In the genomic region with DNA sequence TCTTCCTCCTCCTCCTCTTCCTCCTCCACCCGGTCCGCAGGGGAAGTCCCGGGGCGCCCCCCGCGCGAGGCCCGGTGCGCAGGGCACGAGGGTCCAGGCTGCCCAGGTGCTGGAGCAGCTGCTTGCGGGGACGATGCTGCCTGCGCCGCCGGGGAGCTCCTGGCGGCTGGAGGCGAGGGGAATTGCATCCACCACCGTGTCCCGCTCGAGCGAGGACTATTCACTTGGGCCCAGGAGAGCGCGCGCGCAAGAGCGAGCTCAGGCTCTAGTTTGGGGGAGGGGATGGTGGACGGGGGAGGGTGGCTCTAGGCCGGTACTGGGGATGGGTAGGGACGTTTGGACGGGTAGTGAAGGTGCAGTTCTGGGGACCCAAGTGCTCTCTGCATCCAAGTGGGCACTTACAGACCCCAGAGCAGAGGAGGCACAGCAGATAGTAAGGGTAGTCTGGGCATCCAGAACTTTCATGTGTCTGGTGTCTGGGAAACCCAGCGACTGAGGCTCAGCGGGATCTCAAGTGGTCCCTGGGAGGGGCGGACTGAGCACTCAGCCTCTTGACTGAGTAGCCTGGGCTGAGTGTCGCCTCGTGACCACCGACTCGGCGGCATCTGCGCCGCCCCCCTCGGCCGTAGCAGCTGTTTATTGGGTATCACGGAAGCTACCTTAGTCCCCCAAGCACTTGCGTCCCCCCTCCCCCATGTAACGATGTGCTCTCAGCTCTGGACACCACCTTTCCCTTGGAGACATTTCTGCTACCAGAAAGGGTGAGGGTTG, we compare ENCODE assay signal across 8 mouse cellular contexts. TPM values are rescaled to one million over a fixed set of nuclear protein-coding genes. Genes with fewer than 3 reads are reported as not detected.
A peak's percentile ranks its signal among the peaks of the same experiment; 100 is the strongest.
DNase-seq lines count a peak whose midpoint lies in the region; ATAC-seq and TF ChIP-seq lines count a peak whose summit lies in the region.

A gene (minus strand): TSS at position 471 of the 771 bp plus-strand sequence.

- DNase-seq in cerebellum, adult 11 months, result peak; percentile 1
- no peak for DNase-seq in cerebellum, adult 8-10 months
- peak; percentile 54 for DNase-seq in R1 (ENCODE audit: low read depth, low spot score)
- DNase-seq in forebrain, embryonic 14.5 days (ENCODE audit: low spot score), result peak; percentile 69
- DNase-seq in layer of hippocampus, postnatal 25 days (ENCODE audit: extremely low spot score in 1 of 2, low spot score in 1 of 2), result peak; percentile 42 to 62
- peak; percentile 65 for DNase-seq in midbrain, postnatal 0 days (ENCODE audit: low spot score)
- DNase-seq in adrenal gland, adult 2 months, result no peak

- TF ChIP-seq CTCF in midbrain, postnatal 0 days (IDR thresholded peaks at IDR 0.05), result peak; percentile 22

- H3K27ac ChIP-seq in forebrain, embryonic 14.5 days (ENCODE audit: low read depth, low read length), result no peak within 1 kb of the TSS
- no peak within 1 kb of the TSS for H3K27ac ChIP-seq in midbrain, postnatal 0 days (ENCODE audit: low read depth, low read length)

- H3K4me1 ChIP-seq in forebrain, embryonic 14.5 days (ENCODE audit: control insufficient read depth, insufficient read depth, low read length), result 0 out of 2 replicates have a peak, but pooled peaks cover 3% of the 10 kb centered on the region
- no peaks in the 10 kb centered on the region for H3K4me1 ChIP-seq in midbrain, postnatal 0 days (ENCODE audit: insufficient read depth, low read length)

- peak within 1 kb of the TSS; percentile 48 for H3K4me3 ChIP-seq in forebrain, embryonic 14.5 days (ENCODE audit: low read depth, low read length)
- H3K4me3 ChIP-seq in midbrain, postnatal 0 days (ENCODE audit: low read depth, low read length), result peak within 1 kb of the TSS; percentile 68

- no peaks in the 10 kb centered on the region for H3K9me3 ChIP-seq in forebrain, embryonic 14.5 days (replicated peaks; ENCODE audit: control insufficient read depth, low read length)
- no peaks in the 10 kb centered on the region for H3K9me3 ChIP-seq in midbrain, postnatal 0 days (ENCODE audit: low read length)

- H3K36me3 ChIP-seq in forebrain, embryonic 14.5 days (ENCODE audit: control insufficient read depth, insufficient read depth, low read length), result no peaks in the 10 kb centered on the region
- H3K36me3 ChIP-seq in midbrain, postnatal 0 days (ENCODE audit: insufficient read depth, low read length), result no peaks in the 10 kb centered on the region

- H3K9ac ChIP-seq in forebrain, embryonic 14.5 days (ENCODE audit: low read length), result peak within 1 kb of the TSS; percentile 64
- H3K9ac ChIP-seq in midbrain, postnatal 0 days (replicated peaks; ENCODE audit: low read length, poor library complexity, severe bottlenecking), result peak within 1 kb of the TSS; percentile 65

- peak; percentile 77 for ATAC-seq in forebrain, embryonic 14.5 days
- peak; percentile 74 for ATAC-seq in midbrain, postnatal 0 days (ENCODE audit: low FRiP score)
- no peak for ATAC-seq in granulocyte monocyte progenitor cell, adult 5-6 weeks (replicated peaks; ENCODE audit: poor library complexity, severe bottlenecking)

- no peaks in the 10 kb centered on the region for H3K27me3 ChIP-seq in forebrain, embryonic 14.5 days (replicated peaks; ENCODE audit: control insufficient read depth, insufficient read depth, low read length)
- 0 out of 2 replicates have a peak, but pooled peaks cover 4% of the 10 kb centered on the region for H3K27me3 ChIP-seq in midbrain, postnatal 0 days (ENCODE audit: insufficient read depth, low read length)

- peak within 1 kb of the TSS; percentile 99 for H3K4me2 ChIP-seq in forebrain, embryonic 14.5 days (ENCODE audit: low read length)
- peak within 1 kb of the TSS; percentile 89 for H3K4me2 ChIP-seq in midbrain, postnatal 0 days (ENCODE audit: low read depth, low read length, poor library complexity, severe bottlenecking)

- under 1% methylated on average over 45 of the region's 45 CpGs for WGBS in forebrain, embryonic 14.5 days
- WGBS in midbrain, postnatal 0 days, result under 1% methylated on average over 44 of the region's 45 CpGs

RNA-seq across cellular contexts. Expression of the gene that starts here (rescaled TPM):
- polyA plus RNA-seq in forebrain, embryonic 14.5 days (2014; fragmentation: Nextera tagmentation; extraction: Ambion mirVana), result 1.6 and 2.9 TPM in 2 replicates
- 100 to 1,000 TPM; 164 to 228 TPM for total RNA-seq in layer of hippocampus, postnatal 25 days (2021)
- 25.0 and 25.3 TPM in 2 replicates for total RNA-seq in midbrain, postnatal 0 days (2014; rRNA removed)
- 4.1 and 5.3 TPM in 2 replicates for polyA plus RNA-seq in midbrain, postnatal 0 days (2015; fragmentation: Nextera tagmentation; extraction: Ambion mirVana)
- under 1 TPM in 1 of 2 experiments, not detected in 1; 0.31 TPM for total RNA-seq in adrenal gland, adult 2 months (2021)
- polyA plus RNA-seq in adrenal gland, adult 2 months (2012; rRNA removed), result not detected in 2 replicates
- total RNA-seq in granulocyte monocyte progenitor cell, adult 5-6 weeks (2014; fragmentation: Nextera tagmentation), result not detected in 2 replicates
- not detected in 2 replicates for total RNA-seq in granulocyte monocyte progenitor cell, adult 5-6 weeks (2017)

Comparison
In these comparisons a context has a peak if more than half of its experiments do, and no peak if none do; other contexts are left out.
1. RNA of the gene that starts here (total RNA-seq): 164 to 228 TPM in layer of hippocampus, postnatal 25 days and 25.0 to 25.3 TPM in midbrain, postnatal 0 days; 0.31 TPM in adrenal gland, adult 2 months and not detected in granulocyte monocyte progenitor cell, adult 5-6 weeks; every median in the first group is over 10 times any median in the second.
2. DNase-seq: peak in cerebellum, adult 11 months (single experiment), R1 (single experiment), forebrain, embryonic 14.5 days (single experiment), layer of hippocampus, postnatal 25 days (2 of 2) and midbrain, postnatal 0 days (single experiment); none in cerebellum, adult 8-10 months (single experiment) and adrenal gland, adult 2 months (single experiment).